Mouse (Mus musculus) hindbrain, embryonic 15.5 days (tissue): Measurements from ENCODE around the gene Tubgcp2. TPM values are rescaled to one million over a fixed set of nuclear protein-coding genes. Genes with fewer than 3 reads are reported as not detected.

Experiments used
- ATAC-seq: fragments of 200-750 bp; cut with Nextera tagmentation; 2 replicates; pipeline ENCODE4 v1.8.0; 2017; ENCODE audit warnings: low read depth, moderate number of reproducible peaks, moderate TSS enrichment; ENCODE audit not compliant: low FRiP score
- H3K27ac ChIP-seq: fragments of 300-500 bp; sonication (generic); replicated peaks from 2 replicates; pipeline ENCODE4 v1.5.1; 2015; ENCODE audit warnings: mild to moderate bottlenecking, inconsistent platforms
- H3K27me3 ChIP-seq: fragments of 300-500 bp; sonication (generic); 2 replicates; pipeline ENCODE4 v1.6.1; 2015; ENCODE audit warnings: control low read depth, inconsistent platforms
- H3K36me3 ChIP-seq: fragments of 300-500 bp; sonication (generic); 2 replicates; pipeline ENCODE4 v1.6.1; 2015; ENCODE audit warnings: control low read depth, inconsistent platforms
- H3K4me1 ChIP-seq: fragments of 300-500 bp; sonication (generic); replicated peaks from 2 replicates; pipeline ENCODE4 v1.6.1; 2015; ENCODE audit warnings: control low read depth, inconsistent platforms
- H3K4me2 ChIP-seq: fragments of 300-500 bp; sonication (generic); 2 replicates; pipeline ENCODE4 v1.6.1; 2015; ENCODE audit warnings: moderate library complexity, mild to moderate bottlenecking, inconsistent platforms
- H3K4me3 ChIP-seq: fragments of 300-500 bp; sonication (generic); 2 replicates; pipeline ENCODE4 v1.5.1; 2015; ENCODE audit warnings: mild to moderate bottlenecking, inconsistent platforms
- H3K9ac ChIP-seq: fragments of 300-500 bp; sonication (generic); 2 replicates; pipeline ENCODE4 v1.6.1; 2015; ENCODE audit warnings: inconsistent platforms
- H3K9me3 ChIP-seq: fragments of 300-500 bp; sonication (generic); 2 replicates; pipeline ENCODE4 v1.6.1; 2016; ENCODE audit warnings: control low read depth, inconsistent platforms
- WGBS: fragments of 180-500 bp; shearing (Covaris S2); methylation state at CpG from one replicate; pipeline ENCODE4 v1.1.7; 2015; 5-methylcytosine and 5-hydroxymethylcytosine counted together
- polyA plus RNA-seq: library from polyadenylated mRNA; unstranded; fragments of >200 nt; fragmentation: Nextera tagmentation; extraction: Ambion mirVana; gene quantifications from 2 replicates; pipeline ENCODE4 v1.2.1, GENCODE M21; 2015

The Tubgcp2 gene
- polyA plus RNA-seq, 1 experiment from 2014 or later: 56.6 TPM

DNA sequence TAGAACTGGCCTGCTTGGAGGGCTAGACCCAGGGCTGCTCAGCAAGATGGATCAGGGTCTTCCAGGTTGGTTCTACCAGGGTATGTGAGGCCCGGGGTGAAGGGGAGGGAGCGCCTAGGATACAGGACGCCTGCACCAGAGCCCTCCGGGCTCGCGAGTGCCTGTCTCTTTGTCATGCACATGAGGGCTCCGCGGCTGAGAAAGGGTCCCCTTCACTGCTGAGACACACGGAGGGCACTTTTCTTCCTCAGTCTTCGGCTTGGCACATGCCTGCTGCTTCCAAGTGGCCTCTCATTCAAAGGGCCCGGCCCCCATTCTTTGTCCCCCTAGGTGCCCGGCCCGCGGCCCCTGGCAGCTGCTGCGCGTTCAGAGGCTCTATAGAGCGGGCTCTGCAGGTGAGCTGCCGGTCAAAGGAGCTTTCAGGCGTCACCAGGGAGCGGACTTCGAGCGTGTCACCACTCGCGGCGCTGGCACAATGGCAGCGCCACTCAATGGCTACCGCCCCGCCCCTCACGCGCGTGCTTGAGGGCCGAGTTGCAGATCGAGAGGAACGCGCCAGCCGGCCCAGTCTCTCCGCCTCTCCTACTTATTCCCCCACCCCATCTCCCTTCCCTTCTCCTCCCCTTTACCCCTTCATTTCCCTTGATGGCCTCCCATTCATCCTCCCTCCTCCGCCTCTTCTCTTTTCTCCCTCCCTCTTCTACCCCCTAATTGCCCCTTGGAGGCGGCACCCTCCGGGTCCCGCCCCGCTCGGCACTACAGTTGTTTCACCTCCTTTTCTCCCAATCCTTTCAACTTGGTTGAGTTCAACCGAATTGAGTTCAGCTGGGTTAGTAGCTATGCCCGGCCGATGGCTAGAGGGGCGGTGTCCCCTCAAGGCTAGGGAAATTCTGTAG, 24.7 kb upstream of the Tubgcp2 start:
- Histone ChIP-seq H3K9me3 (no peaks in the 10 kb centered on the region), H3K4me1 (peaks cover 46% of the 10 kb centered on the region), H3K27me3 (peaks cover 15% of the 10 kb centered on the region; the same call in 1 of the 2 replicates), H3K27ac (peak overlapping the region; percentile 42; the same call in 1 of the 2 replicates), H3K36me3 (no peaks in the 10 kb centered on the region), H3K9ac (peak overlapping the region; percentile 55), H3K4me2 (peak overlapping the region; percentile 91), H3K4me3 (peak overlapping the region; percentile 40)
- peak; percentile 62 for ATAC-seq
- WGBS: 1% methylated on average over 47 of the region's 47 CpGs

DNA sequence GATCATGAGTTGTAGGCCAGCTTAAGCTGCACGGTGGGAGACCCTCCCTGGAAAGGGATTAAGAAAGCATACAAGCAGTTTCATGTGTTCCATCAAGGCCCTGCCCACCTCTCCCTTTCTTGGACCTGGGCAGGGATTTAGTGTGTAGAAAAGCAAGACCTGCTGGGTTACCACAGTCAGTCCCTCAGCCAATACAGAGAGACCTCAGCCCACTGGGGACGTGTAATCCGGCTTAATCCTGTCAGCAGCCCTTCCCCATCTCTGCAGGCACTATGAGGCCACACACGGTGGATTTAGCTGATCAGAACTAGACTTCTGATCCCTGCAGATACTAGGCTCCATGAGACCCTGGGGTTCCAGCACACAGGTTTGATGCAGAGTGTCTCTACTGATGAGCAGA, 23.1 kb upstream of the Tubgcp2 start:
- no peaks in the 10 kb centered on the region for H3K9me3 ChIP-seq
- H3K9ac ChIP-seq: no peak overlapping the region
- H3K4me3 ChIP-seq: no peak overlapping the region
- H3K4me1 ChIP-seq: peaks cover 46% of the 10 kb centered on the region
- no peak for ATAC-seq
- H3K27me3 ChIP-seq: peaks cover 9% of the 10 kb centered on the region; the same call in 1 of the 2 replicates
- H3K27ac ChIP-seq: no peak overlapping the region
- no peak overlapping the region for H3K4me2 ChIP-seq
- 19% methylated on average over 4 of the region's 4 CpGs for WGBS
- H3K36me3 ChIP-seq: no peaks in the 10 kb centered on the region

DNA sequence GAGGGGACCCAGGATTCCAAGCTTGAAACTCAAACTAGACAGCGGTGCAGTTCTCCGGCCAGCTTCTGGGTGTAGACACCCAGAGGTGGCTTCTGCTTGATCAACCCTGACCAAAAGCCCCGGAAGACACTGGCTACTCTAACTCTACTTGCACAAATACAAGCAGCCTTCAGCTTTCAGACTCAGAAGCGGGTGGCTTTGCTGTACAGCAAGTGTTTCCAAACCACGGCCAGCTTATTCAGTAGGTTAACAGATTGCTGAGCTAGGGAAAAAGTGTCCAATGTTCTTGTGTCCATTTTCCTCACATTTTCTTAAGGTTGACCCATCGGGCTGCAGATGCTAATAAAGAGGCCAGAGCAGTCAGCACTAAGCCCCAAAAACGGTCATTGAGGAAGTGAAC, 22.1 kb upstream of the Tubgcp2 start:
- Histone ChIP-seq H3K4me3 (peak overlapping the region; percentile 54), H3K36me3 (no peaks in the 10 kb centered on the region), H3K9ac (peak overlapping the region; percentile 82), H3K9me3 (no peaks in the 10 kb centered on the region), H3K27me3 (peaks cover 6% of the 10 kb centered on the region; the same call in 1 of the 2 replicates), H3K4me2 (peak overlapping the region; percentile 91), H3K27ac (peak overlapping the region; percentile 89), H3K4me1 (peaks cover 46% of the 10 kb centered on the region)
- ATAC-seq: no peak
- 5% methylated on average over 7 of the region's 7 CpGs for WGBS

DNA sequence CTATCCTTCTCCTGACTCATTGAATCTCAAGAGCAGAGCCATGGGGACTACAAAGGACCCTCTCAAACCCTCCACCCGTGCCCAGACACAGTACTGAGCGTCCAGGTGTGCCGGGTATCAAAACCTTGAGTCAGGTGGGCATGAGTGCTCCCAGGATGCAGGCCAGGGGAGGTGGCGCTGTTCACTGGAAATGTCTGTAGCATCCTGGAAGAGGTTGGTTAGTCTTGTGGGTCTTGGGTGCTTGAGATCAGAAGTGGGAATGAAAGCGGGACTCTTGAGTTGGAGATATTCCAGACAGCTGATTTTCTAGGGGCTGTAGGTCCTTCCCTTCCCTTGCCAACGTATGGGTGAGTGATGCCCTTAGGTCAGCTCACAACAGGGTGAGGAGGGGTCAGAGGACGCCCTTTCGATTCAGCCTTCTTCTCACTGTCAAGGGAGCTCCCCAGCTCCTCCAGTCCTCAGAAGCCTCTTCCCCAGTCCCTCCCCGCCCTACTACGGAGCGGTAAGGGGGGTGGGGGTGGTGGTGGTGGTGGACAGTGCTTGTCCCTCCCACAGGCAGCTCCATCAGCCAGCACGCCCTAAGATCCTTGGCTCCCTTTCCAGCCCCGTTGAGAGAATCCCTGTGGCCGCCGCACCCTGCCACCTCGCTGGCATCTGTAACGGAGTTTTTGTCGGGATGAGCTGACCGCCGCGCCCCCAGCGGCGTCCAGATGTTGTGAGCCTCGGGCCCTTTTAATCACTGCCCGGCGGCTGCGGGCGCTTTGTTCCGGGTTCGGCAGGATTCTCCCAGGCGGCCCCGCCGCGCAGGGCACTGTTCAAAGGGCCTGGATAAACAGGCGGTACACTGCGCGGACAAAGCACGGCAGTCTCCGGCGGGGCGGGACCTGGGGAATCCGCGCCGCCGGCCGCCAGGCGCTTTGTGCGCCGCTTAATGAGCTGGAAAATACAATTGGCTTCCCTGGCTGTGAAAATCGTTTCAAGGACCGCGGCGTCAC, 21.2 kb upstream of the Tubgcp2 start:
- H3K36me3 ChIP-seq: no peaks in the 10 kb centered on the region
- WGBS: 2% methylated on average over 53 of the region's 53 CpGs
- H3K9me3 ChIP-seq: no peaks in the 10 kb centered on the region
- peaks cover 5% of the 10 kb centered on the region; the same call in 1 of the 2 replicates for H3K27me3 ChIP-seq
- ATAC-seq: peak; percentile 79
- H3K4me2 ChIP-seq: peak overlapping the region; percentile 91
- H3K27ac ChIP-seq: peak overlapping the region; percentile 89
- peak overlapping the region; percentile 54 for H3K4me3 ChIP-seq
- H3K9ac ChIP-seq: peak overlapping the region; percentile 82
- H3K4me1 ChIP-seq: peaks cover 46% of the 10 kb centered on the region

DNA sequence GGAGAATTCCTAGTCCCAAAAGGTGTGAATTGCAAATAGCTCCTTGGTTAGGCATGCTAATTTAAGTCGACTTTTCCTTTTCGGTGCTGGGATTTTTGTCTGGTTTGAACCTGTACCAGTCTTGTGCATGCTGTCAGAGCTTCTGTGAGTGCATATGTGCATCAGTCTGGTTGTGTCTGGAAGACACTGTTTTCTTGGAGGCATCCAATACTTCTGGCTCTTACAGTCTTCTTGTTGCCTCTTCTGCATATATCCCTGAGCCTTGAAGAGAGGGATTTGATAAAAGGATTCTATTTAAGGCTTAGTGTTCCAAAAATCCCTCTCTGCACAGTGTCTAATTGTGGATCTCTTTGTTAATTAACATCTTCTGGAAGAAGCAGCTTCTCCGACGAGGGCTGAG, 17.7 kb upstream of the Tubgcp2 start:
- ATAC-seq: no peak
- H3K9ac ChIP-seq: no peak overlapping the region
- peaks cover 28% of the 10 kb centered on the region for H3K4me1 ChIP-seq
- no peak overlapping the region for H3K4me3 ChIP-seq
- no peak overlapping the region for H3K4me2 ChIP-seq
- H3K36me3 ChIP-seq: no peaks in the 10 kb centered on the region
- H3K27ac ChIP-seq: no peak overlapping the region
- H3K9me3 ChIP-seq: no peaks in the 10 kb centered on the region
- H3K27me3 ChIP-seq: peaks cover 34% of the 10 kb centered on the region
- 80% methylated on average over 4 of the region's 4 CpGs for WGBS

DNA sequence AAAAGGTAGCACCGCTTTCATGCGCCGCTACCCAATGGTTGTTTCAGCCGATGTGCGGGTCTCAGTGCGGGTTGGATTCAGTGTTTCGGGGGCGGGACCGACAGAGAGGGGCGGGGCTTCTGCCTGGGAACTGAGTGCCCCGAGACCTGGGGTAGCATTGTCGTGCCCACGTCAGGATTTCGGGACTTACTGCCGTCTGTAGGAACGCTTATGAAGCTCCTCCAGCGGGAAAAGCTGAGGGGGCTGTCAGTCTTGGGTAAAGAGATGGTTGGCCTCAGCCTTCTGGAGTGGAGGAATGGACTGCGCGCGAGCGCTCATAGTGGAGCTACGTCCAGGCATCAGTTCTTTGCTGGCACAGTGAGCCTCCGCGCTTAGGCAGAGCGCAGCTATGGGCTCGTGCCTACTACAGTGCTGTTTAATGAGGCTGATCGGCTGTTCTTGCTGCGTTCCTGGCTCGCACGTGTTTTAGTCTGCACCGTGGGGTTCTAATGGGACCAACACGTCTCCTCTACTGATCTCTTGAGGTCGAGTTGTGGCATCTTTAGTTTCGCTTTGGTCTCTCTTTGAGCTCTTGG, 12.7 kb upstream of the Tubgcp2 start:
- under 1% methylated on average over 34 of the region's 34 CpGs for WGBS
- Histone ChIP-seq H3K27ac (0 out of 2 replicates have a peak overlapping the region, but pooled peaks have one; percentile 1), H3K4me2 (peak overlapping the region; percentile 79), H3K27me3 (peaks cover 69% of the 10 kb centered on the region), H3K4me1 (peaks cover 26% of the 10 kb centered on the region), H3K4me3 (peak overlapping the region; percentile 52), H3K36me3 (no peaks in the 10 kb centered on the region), H3K9me3 (no peaks in the 10 kb centered on the region), H3K9ac (peak overlapping the region; percentile 49)
- ATAC-seq: peak; percentile 88

DNA sequence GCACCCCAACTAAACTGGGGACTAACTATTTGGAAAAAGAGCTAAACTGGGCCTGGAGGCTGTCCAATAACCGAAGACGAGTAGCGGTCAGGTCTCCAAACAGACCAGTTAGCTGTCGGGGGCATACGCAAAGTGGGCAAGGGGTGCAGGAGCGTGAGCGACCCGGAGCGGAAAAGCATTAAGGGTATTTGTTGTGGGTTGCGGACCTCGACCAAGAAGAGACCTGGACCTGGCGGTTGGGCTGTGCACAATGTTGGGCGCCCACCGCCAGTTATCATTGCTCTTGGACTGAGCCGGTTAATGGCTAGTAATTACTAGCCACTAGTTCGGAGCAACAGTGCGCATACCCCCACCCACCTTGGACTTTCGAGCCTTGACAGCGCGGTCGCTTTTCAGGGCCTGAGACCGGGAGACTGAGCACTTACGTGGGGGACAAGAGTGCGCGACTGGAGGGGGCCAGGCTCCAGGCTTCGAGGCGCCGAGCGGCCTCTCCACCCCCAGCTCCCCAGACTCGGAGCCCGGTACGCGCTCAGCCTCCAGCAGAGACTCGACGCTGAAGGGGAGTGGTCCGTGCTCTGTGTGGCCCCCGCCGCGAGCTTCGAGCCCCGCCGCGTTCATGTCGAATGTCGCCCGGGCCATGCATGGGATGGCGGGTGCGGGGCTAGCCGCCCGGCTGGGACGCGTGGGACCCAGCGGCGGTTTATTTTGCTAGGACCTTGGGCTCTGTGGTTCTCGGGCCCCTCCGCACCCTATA, 12.1 kb upstream of the Tubgcp2 start, which contains the start of gene Msx3:
Msx3 (minus strand) TSS at position 729 of the 754 bp plus-strand sequence.
- peak within 1 kb of the TSS; percentile 79 for H3K4me2 ChIP-seq
- no peaks in the 10 kb centered on the region for H3K9me3 ChIP-seq
- peak within 1 kb of the TSS; percentile 52 for H3K4me3 ChIP-seq
- peak; percentile 46; the same call in 1 of the 2 replicates for ATAC-seq
- WGBS: under 1% methylated on average over 56 of the region's 56 CpGs
- H3K27ac ChIP-seq: 0 out of 2 replicates have a peak within 1 kb of the TSS, but pooled peaks have one; percentile 1
- peaks cover 66% of the 10 kb centered on the region for H3K27me3 ChIP-seq
- peaks cover 26% of the 10 kb centered on the region for H3K4me1 ChIP-seq
- H3K36me3 ChIP-seq: no peaks in the 10 kb centered on the region
- H3K9ac ChIP-seq: peak within 1 kb of the TSS; percentile 49

DNA sequence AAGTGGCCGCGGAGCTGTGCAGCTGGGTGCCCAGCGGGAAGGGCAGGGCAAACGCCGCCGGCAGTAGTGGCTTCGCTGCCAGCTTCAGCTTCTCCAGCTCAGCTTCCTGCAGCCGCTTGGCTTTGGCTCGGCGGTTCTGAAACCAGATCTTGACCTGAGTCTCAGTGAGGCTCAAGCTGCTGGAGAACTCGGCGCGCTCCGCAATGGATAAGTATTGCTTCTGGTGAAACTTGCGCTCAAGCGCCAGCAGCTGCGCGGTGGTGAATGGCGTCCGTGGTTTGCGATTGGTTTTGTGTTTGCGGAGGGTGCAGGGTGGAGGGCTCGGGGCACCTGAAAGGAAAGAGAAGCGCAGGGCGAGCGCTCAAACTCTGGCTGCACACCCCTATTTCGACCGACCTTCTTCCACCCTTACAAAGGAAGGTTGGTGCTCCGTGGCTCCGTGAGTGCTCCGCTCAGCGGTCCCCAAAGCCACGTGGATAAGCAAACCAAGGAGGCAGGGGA, 11.4 kb upstream of the Tubgcp2 start:
- no peak for ATAC-seq
- Histone ChIP-seq H3K36me3 (no peaks in the 10 kb centered on the region), H3K27me3 (peaks cover 66% of the 10 kb centered on the region), H3K9me3 (no peaks in the 10 kb centered on the region), H3K4me2 (peak overlapping the region; percentile 79), H3K4me3 (peak overlapping the region; percentile 52), H3K4me1 (peaks cover 26% of the 10 kb centered on the region), H3K27ac (no peak overlapping the region), H3K9ac (peak overlapping the region; percentile 49; the same call in 1 of the 2 replicates)
- WGBS: under 1% methylated on average over 33 of the region's 33 CpGs

DNA sequence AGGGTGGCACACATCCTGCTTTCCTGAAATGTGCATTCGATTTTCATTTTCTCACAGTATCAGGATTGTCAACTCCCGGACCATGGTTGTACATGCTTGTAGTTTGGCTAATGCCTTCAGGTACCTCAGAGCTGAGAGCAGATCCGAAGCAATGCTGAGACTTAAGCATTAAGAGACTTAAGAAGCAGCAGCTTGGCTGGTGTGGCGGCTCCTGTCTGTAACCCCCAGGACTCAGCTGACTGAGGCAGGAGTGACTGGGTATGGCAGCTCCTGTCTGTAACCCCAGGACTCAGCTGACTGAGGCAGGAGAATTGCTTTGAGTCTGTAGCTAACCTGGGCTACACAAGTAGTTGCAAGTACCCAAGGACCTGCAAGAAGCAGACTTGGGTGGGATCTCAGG, 9.1 kb upstream of the Tubgcp2 start:
- Histone ChIP-seq H3K4me3 (no peak overlapping the region), H3K36me3 (peaks cover 4% of the 10 kb centered on the region; the same call in 1 of the 2 replicates), H3K27me3 (peaks cover 49% of the 10 kb centered on the region), H3K4me1 (peaks cover 26% of the 10 kb centered on the region), H3K9ac (no peak overlapping the region), H3K27ac (no peak overlapping the region), H3K9me3 (no peaks in the 10 kb centered on the region), H3K4me2 (no peak overlapping the region)
- ATAC-seq: no peak
- 88% methylated on average over 4 of the region's 4 CpGs for WGBS

DNA sequence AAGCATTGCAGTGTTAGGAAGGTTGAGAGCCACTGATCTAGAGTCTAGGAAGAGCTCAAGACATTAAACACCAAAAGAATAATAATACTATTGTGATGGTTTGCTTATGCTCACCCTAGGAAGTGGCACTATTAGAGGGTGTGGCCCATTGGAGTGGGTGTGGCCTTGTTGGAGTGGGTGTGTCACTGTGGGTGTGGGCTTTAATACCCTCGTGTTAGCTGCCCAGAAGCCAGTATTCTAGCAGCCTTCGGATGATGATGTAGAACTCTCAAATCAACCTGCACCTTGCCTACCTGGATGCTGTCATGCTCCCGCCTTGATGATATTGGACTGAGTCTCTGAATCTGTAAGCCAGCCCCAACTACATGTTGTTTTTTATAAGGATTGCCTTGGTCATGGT, 6.3 kb upstream of the Tubgcp2 start:
- H3K4me1 ChIP-seq: peaks cover 4% of the 10 kb centered on the region
- no peak overlapping the region for H3K4me2 ChIP-seq
- peaks cover 22% of the 10 kb centered on the region for H3K27me3 ChIP-seq
- H3K9ac ChIP-seq: no peak overlapping the region
- no peak overlapping the region for H3K4me3 ChIP-seq
- no peaks in the 10 kb centered on the region for H3K9me3 ChIP-seq
- WGBS: 74% methylated on average over 3 of the region's 3 CpGs
- H3K36me3 ChIP-seq: peaks cover 6% of the 10 kb centered on the region; the same call in 1 of the 2 replicates
- no peak overlapping the region for H3K27ac ChIP-seq
- no peak for ATAC-seq
